Mouse (Mus musculus) kidney, adult 2 months (tissue): ENCODE measurements around the gene Cdh13. TPM values are rescaled to one million over a fixed set of nuclear protein-coding genes. Genes with fewer than 3 reads are reported as not detected.

Experiments used
- DNase-seq: peaks from one replicate; pipeline ENCODE4 v3.0.0; 2021
- H3K27ac ChIP-seq: fragments of 200-500 bp; 2 replicates; pipeline ENCODE4 v1.5.1; 2012; ENCODE audit warnings: low read depth, low read length, control low read depth, inconsistent platforms; ENCODE audit not compliant: insufficient read depth
- H3K27me3 ChIP-seq: fragments of 200-500 bp; replicated peaks from 2 replicates; pipeline ENCODE4 v1.6.1; 2012; ENCODE audit warnings: mild to moderate bottlenecking, moderate library complexity, low read length, inconsistent platforms; ENCODE audit not compliant: control insufficient read depth, insufficient read depth
- H3K36me3 ChIP-seq: fragments of 200-500 bp; 2 replicates; pipeline ENCODE4 v1.6.1; 2012; ENCODE audit warnings: mild to moderate bottlenecking, moderate library complexity, low read length, inconsistent platforms; ENCODE audit not compliant: control insufficient read depth, insufficient read depth
- H3K4me1 ChIP-seq: fragments of 200-500 bp; 2 replicates; pipeline ENCODE4 v1.6.1; 2011; ENCODE audit warnings: low read length; ENCODE audit not compliant: control insufficient read depth, insufficient read depth
- H3K4me3 ChIP-seq: fragments of 200-500 bp; 2 replicates; pipeline ENCODE4 v1.5.1; 2011; ENCODE audit warnings: mild to moderate bottlenecking, low read depth, low read length, control low read depth; ENCODE audit not compliant: insufficient read depth
- CTCF ChIP-seq: fragments of 200-500 bp; conservative IDR thresholded peaks from 2 replicates; pipeline ENCODE4 v1.5.1; 2011; ENCODE audit warnings: low read depth, mild to moderate bottlenecking, control low read depth, low read length, moderate library complexity, mixed read lengths; ENCODE audit not compliant: insufficient read depth, insufficient read length
- POLR2A ChIP-seq: fragments of 200-500 bp; IDR thresholded peaks from one replicate; pipeline ENCODE4 v1.6.1; 2011; ENCODE audit warnings: low read depth, low read length, control low read depth
- WGBS: fragments of 180-500 bp; shearing (Covaris S2); methylation state at CpG from one replicate; pipeline ENCODE4 v1.1.7; 2018; 5-methylcytosine and 5-hydroxymethylcytosine counted together
- polyA plus RNA-seq: library from polyadenylated mRNA; depleted of rRNA; stranded (reverse); fragments of >200 nt; gene quantifications from 2 replicates; pipeline ENCODE4 v1.2.3, GENCODE M21; 2012

The Cdh13 gene
- polyA plus RNA-seq, 1 experiment, result 11.6 TPM

- H3K27me3 ChIP-seq, result no peaks in the 10 kb centered on the region
- 28% methylated on average over 10 of the region's 10 CpGs for WGBS
- H3K4me1 ChIP-seq, result no peaks in the 10 kb centered on the region
- no peak overlapping the region for H3K27ac ChIP-seq
- H3K4me3 ChIP-seq, result no peak overlapping the region
- DNase-seq, result no peak
- TF ChIP-seq CTCF (no peak), POLR2A (no peak)
- no peaks in the 10 kb centered on the region for H3K36me3 ChIP-seq
Observed at GRCm38 (mm10) chr8:118286282-118287180, 3.0 kb downstream of the Cdh13 start.

GRCm38 (mm10) chr8:118287496-118287895 is 4.0 kb downstream of the Cdh13 start:
- H3K27ac ChIP-seq, result no peak overlapping the region
- no peaks in the 10 kb centered on the region for H3K36me3 ChIP-seq
- no peaks in the 10 kb centered on the region for H3K27me3 ChIP-seq
- no peaks in the 10 kb centered on the region for H3K4me1 ChIP-seq
- H3K4me3 ChIP-seq, result no peak overlapping the region
- WGBS, result 37% methylated on average over 9 of the region's 9 CpGs
- DNase-seq, result peak; percentile 15
- TF ChIP-seq POLR2A (no peak), CTCF (0 out of 2 replicates have a peak, but pooled peaks have one; percentile 23)

GRCm38 (mm10) chr8:118288259-118288952 is 4.9 kb downstream of the Cdh13 start:
- Histone ChIP-seq H3K4me3 (no peak overlapping the region), H3K27me3 (no peaks in the 10 kb centered on the region), H3K36me3 (no peaks in the 10 kb centered on the region), H3K4me1 (no peaks in the 10 kb centered on the region), H3K27ac (no peak overlapping the region)
- DNase-seq, result no peak
- 72% methylated on average over 8 of the region's 8 CpGs for WGBS
- TF ChIP-seq POLR2A (no peak), CTCF (no peak)

GRCm38 (mm10) chr8:118289091-118289490 is 5.6 kb downstream of the Cdh13 start:
- 90% methylated on average over 4 of the region's 4 CpGs for WGBS
- TF ChIP-seq POLR2A, result no peak
- no peak for TF ChIP-seq CTCF
- H3K36me3 ChIP-seq, result no peaks in the 10 kb centered on the region
- H3K4me1 ChIP-seq, result no peaks in the 10 kb centered on the region
- no peak overlapping the region for H3K27ac ChIP-seq
- H3K27me3 ChIP-seq, result no peaks in the 10 kb centered on the region
- no peak overlapping the region for H3K4me3 ChIP-seq
- DNase-seq, result no peak

- Histone ChIP-seq H3K27me3 (no peaks in the 10 kb centered on the region), H3K4me1 (no peaks in the 10 kb centered on the region), H3K27ac (no peak overlapping the region), H3K4me3 (no peak overlapping the region), H3K36me3 (no peaks in the 10 kb centered on the region)
- DNase-seq, result no peak
- whole genome bisulfite sequencing, result 80% methylated on average over 7 of the region's 7 CpGs
- no peak for TF ChIP-seq POLR2A
- TF ChIP-seq CTCF, result no peak
Observed at GRCm38 (mm10) chr8:118289525-118289924, 6.0 kb downstream of the Cdh13 start.

- no peaks in the 10 kb centered on the region for H3K36me3 ChIP-seq
- WGBS, result 68% methylated on average over 6 of the region's 6 CpGs
- no peak overlapping the region for H3K4me3 ChIP-seq
- no peak overlapping the region for H3K27ac ChIP-seq
- TF ChIP-seq CTCF (no peak), POLR2A (no peak)
- no peaks in the 10 kb centered on the region for H3K4me1 ChIP-seq
- no peak for DNase-seq
- H3K27me3 ChIP-seq, result no peaks in the 10 kb centered on the region
Observed at GRCm38 (mm10) chr8:118290266-118290665, 6.7 kb downstream of the Cdh13 start.

GRCm38 (mm10) chr8:118296477-118296876 is 12.9 kb downstream of the Cdh13 start:
- 92% methylated on average over 5 of the region's 5 CpGs for WGBS

More at GRCm38 (mm10) chr8:118296477-118296876, 12.9 kb downstream of the Cdh13 start:
- H3K27me3 ChIP-seq, result no peaks in the 10 kb centered on the region
- no peaks in the 10 kb centered on the region for H3K36me3 ChIP-seq
- H3K4me3 ChIP-seq, result no peak overlapping the region
- H3K4me1 ChIP-seq, result no peaks in the 10 kb centered on the region
- no peak for TF ChIP-seq CTCF
- no peak for TF ChIP-seq POLR2A
- DNase-seq, result no peak
- no peak overlapping the region for H3K27ac ChIP-seq
